Mouse (Mus musculus) retina, adult 2 months (tissue): ENCODE measurements around the gene Hsd17b13.

Experiments used
- DNase-seq: peaks from one replicate; pipeline ENCODE4 v3.0.0-alpha.2; 2012; ENCODE audit warnings: low read depth, low spot score

The Hsd17b13 gene

DNA sequence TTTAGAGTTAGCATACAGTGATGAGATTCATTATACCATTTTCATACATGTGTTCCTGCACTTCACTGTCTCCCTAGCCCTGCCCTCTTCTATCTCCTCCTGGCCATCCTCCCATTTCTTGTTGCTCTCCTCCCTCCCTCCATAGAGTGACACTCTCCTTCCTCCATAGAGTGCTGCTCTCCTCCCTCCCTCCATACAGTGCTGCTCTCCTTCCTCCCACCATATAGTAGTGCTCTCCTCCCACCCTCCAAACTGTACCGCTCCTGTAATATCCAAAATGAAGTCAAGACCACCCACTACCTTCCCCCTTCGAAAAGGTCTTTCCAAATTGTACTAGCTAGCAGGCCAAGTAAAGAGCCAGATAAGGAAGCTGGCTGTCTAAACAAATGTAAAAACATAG is 53.5 kb downstream of the Hsd17b13 start:
- no peak for DNase-seq

DNA sequence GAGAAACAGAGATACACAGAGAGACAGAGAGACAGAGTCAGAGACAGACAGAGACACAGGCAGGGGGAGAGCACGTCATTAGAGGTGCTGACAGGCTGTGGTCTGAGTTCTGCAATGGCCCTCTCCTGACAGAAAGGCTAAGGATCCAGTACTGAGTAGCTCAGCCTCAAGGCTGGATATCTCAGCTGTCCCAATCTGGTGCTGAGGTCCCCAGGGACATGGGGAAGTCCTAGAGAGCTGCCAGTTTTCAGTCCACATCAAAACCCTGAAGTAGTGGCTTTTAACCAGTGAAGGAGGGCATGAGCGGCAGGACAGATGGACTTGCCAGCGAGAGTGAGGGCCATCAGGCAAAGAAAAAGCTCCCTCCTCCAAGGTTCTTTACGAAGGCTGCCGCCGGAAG is 54.1 kb downstream of the Hsd17b13 start:
- DNase-seq: no peak

DNA sequence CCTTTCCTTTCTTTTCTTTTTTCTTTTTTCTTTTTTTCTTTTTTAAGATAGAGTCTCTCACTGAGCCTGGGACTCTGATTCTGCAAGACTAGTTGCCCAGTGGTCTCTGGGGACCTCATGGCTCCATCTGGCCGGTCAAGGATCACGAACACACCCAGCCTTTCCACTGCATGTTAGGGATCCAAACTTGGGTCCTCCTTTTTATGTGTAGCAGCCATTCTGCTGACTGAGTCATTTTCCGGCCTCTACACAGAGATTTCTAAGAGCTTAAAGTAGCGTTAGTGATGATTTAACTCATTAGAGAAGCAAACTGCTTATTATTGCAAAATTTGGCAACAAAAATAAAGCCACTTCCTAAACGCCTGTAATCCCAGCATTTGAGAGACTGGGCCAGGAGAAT is 54.8 kb downstream of the Hsd17b13 start:
- no peak for DNase-seq

DNA sequence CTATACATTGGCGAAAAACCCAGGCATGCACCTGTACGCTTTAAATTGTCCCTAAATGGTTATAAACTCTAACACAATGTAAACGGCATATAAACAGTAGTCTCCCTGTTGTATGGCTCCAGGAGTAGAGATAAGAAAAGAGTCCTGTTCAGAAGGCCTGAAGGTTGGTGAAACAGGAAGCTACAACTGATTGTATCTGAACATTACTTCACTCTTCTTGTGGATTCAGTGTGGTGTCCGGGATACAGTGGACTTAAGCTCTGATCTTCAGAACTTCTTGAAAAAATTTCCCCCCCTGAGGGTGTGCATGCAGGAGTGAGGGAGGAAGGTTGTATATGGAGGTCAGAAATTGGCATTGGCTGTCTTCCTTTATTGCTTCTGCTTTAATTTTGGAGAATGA is 57.7 kb downstream of the Hsd17b13 start:
- DNase-seq: no peak

DNA sequence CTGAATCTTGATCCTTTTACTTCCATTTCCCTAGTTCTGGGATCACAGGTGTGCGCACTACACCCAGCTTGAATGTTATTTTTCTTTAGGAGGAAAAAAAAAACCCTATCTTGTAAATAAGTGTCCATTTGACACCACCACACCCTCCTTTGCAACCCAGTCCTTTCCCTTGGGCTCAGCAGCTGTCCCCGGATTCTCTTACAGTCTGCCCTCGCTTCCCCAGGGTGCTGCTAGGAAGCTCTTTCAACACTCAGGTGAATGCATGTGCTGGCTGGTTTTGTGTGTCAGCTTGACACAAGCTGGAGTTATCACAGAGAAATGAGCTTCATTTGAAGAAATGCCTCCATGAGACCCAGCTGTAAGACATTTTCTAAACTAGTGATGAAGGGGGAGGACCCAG is 59.0 kb downstream of the Hsd17b13 start:
- DNase-seq: no peak

DNA sequence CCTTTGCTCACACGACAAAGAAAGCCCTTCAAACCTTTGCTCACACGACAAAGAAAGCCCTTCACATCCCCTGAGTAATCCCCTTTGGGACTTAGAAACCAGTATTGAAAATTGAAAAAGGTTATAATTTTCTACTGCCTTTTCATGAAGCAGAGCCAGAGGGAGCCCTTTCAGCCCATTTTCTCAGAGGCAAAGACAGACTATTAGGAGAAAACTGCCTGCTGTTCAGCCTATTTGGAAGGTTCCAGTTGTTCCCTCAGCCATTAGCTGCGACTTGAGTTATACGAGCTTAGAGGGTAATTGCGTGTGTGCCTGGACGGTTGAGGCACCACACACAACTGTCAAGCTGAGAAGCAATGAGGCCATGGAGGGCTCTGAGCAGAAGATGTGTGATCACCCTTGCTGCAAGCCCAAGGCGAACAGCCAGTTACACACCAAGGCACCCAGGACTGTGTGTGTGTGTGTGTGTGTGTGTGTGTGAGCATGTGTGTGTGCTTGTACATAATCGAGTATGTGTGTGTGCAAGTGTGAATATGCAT is 59.8 kb downstream of the Hsd17b13 start:
- DNase-seq: no peak

DNA sequence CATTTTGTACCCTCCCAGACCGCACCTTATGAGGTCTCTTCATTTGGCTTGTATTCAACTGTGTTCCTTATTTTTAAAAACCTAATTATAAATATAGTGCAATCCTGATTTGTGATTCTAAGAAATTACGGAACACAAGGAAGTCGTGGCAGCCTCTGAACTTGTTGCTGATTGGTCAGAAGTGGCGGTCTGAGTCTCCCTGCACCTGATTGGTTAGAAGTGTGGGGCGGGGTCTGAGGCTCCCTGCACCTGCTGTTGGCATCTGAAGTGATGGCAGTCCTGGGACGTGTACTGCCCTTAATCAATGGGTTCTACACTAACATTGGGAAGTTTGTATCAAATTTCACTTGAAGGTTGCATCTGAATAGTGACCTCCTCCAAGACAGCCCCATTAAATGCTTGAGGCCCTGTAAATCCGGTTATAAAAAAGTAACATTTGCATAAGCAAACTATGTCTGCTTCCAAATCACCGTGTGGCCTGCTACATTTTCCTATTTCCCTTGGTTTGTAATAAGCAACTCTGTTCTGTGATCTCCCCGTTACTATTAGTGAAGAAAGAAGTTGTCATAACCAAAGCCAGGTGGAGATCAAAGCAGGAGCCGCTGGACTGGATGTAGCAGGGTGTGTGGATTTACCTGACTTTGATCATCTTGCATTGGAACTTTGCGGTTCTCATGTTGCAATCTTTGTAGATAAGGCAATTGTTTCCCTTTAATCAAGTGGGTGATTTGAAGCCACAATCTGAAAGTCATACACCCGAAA is 60.4 kb downstream of the Hsd17b13 start:
- no peak for DNase-seq

DNA sequence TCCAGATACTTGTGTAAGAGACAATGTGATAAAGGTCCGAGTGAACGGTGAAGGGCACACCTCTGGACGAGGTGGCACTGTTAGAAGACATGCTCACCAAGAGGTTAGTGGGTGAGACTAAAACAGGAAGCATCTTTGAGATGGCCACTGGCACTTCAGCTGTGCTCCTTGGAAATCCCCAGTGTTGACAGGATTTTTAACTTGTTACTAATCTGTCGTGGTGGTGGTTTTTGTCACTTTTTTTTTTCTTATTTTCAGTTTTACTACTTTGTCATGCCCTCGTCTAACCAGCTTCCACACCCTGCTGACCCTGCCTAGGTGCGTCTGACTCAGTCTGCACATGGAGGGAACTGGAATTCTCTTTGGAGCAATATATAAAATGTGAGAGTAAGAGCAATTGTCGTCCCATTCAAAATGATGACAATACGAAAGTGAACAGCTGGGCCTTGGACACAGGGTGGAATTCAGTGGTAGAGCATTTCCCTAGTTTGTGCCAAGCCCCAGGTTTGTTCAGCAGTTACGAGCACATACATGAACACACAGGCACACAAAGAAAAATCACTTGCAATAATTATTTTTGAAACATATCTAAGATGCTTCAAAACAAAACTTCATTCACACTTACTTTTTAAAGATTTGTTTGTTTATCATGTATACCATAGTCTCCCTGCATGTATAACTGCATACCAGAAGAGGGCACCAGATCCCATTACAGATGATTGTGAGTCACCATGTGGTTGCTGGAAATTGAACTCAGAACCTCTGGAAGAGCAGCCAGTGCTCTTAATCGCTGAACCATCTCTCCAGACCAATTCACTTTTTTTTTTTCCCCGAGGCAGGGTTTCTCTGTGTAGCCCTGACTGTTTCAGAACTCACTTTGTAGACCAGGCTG is 62.6 kb downstream of the Hsd17b13 start:
- no peak for DNase-seq

DNA sequence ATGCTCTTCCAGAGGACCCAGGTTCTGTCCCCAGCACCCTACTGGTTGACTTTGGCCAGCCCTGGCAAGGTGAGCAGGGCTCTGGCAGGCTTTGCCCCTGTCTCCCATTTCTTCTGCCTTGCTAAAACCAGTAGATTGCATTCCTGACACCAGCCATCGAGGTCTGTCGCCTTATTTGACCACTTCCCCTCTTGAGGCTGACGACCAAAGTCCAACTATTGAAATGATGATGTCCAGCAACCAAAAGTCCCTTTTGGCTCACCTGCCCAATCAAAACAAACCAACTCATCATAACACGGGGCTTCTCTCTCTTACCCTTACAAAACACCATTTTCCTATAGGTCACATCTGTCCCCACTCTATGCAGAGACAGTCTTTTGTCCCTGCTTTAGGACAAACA is 64.1 kb downstream of the Hsd17b13 start:
- no peak for DNase-seq

DNA sequence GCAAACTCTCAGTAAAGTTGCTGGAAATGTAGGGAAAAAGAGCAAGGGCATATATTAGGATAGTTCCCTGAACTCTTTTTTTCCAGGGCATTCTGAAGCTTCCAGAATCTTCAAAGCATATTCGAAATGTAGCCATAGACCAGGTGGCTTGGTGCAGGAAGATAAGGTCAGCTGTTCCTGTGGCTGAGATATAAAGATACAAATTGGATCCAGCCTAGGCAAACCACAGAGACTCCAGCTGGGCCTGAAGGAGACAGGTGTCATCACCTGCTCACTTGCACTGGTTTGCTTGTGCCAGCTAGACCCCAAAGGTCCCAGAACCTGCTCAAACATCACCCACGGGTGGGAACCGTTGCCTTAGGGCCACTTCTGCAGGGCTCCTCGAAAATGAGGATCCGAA is 65.7 kb downstream of the Hsd17b13 start:
- no peak for DNase-seq

DNA sequence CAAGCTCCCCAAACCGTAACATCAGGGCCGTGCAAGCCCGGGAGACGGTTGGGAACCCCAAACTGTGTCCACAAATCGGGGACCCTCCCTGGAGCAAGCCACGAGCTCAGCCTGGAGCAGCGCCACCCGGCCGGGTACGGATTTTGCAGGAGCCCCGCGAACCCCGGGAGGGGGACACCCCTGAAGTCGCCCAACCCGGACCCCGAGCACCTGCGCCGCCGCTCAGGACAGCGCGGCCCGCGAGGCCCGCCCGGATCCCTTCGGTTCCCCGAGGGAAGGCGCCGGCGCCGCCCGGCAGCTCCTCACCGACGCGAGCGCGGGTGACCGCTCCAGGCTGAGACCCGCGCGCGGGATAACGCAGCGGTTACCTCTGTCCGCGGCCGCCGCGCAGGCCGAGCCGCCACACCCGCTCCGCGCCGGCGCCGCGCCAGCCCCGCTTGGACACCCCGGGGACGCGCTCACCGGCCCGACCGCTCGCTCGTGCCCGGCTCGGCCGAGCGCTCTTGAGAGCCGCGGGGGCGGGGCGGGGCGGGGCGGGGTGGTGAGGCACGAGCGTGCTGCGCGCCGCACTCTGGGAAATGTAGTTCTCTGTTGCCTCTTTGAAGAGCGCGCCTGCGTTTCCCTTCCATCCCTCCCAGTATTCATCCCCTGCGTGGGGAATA is 66.3 kb downstream of the Hsd17b13 start, which contains the start of gene Klhl8:
TSS of gene Klhl8 (minus strand) at position 512 of the 662 bp plus-strand sequence.
- DNase-seq: peak; percentile 79

DNA sequence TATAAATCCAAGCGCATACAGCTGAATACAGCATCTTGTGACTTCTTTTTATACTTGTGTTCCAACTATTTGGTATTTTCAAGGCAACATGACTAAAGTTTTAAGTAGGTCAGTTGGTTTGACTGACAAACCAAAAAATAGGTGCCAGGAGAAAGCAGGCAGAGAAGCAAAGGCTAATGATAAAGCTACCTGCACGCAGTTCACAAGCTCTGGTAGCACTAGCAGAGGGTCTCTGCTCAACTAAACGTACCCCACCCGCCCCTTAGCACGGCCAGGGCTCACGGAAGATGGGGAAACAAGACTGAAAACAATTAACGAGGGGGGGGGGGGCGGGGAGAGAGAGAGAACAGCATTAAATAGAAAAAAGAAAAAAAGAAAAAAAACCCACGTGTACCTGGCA is 67.1 kb downstream of the Hsd17b13 start:
- no peak for DNase-seq

DNA sequence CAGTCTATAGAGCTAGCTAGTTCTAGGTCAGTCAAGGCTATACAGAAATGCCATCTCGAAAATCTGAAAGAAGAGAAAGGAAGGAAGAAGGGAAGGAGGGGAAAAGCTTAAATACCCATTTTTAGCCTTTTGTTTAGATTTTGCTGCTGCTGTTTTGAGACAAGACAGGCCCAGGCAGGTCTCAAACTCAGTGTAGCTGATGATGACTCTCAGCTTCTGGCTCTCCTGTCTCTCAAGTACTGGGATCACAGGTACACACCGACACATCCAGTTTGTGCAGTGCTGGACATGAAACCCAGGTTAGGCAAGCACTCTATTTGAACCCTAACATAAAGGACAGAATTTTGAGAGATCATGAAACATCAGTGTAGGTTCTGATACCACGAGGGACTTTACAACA is 67.7 kb downstream of the Hsd17b13 start:
- DNase-seq: no peak

DNA sequence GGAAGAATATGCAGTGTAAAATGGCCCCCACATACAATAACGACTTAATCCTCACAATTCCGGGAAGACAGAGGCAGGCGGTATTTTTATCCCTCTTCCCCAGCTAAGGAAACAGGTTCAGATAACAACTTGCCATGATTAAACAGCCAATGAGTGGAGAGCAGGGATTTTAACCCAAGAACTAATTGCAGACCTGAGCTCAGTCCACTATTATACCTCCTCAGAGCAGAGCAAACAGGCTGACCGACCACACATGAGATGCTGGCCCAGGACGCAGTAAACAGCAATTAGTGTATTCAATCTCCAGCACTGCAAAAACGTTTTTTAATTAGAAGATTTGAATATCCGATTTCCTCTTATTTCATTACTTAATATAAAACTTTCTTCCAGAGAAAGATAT is 68.4 kb downstream of the Hsd17b13 start:
- no peak for DNase-seq

DNA sequence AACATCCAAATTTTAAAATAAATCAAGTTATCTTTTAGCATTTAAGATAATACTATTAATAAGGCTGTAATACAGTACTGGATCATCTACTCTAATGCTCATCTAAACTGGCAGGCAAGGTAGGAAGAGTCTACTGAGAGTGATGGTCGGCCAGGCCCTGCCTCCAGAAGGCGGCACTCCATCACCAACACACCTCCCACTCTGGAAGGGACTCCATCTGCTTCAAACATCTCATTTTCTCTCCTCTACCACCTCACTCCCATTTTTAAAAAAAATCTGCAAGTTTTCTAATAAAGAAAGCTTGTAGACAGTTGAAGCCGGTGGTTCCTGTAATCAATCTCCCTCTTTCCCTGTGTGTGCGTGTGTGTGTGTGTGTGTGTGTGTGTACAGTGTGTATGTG is 69.4 kb downstream of the Hsd17b13 start:
- no peak for DNase-seq

DNA sequence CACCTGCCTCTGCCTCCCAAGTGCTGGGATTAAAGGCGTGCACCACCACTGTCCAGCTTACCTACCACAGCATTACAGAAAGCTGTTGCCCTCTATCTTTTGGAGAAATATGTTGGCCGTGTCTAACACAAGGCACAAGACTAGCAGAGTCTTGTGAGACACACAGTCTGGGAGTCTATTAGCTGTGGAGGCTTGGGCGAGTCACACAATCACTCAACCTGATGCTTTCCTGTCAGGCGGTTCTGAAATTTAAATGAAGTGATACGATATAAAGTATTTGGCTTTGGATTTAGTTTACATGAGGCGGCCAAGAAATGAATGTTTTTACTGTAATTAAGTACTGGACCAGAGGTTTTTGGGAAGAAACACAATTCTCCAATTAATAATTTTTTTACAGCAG is 71.0 kb downstream of the Hsd17b13 start:
- no peak for DNase-seq
